Mouse (Mus musculus): Measurements from ENCODE around the gene Tnfaip6. TPM values are rescaled to one million over a fixed set of nuclear protein-coding genes. Genes with fewer than 3 reads are reported as not detected.

Tnfaip6 gene
- polyA plus RNA-seq, 1 experiment from 2014 or later: 2.4 TPM

GRCm38 (mm10) chr2:52013306-52013820 lies 24.4 kb upstream of the Tnfaip6 start:
- Histone ChIP-seq H3K4me2 (replicated peaks; ENCODE audit: low read depth) (no peak overlapping the region), H3K9ac (ENCODE audit: low read depth, low read length) (no peak overlapping the region), H3K36me3 (ENCODE audit: control insufficient read depth, insufficient read depth) (no peaks in the 10 kb centered on the region), H3K4me3 (ENCODE audit: low read depth, low read length) (no peak overlapping the region), H3K27me3 (replicated peaks; ENCODE audit: control insufficient read depth, insufficient read depth, low read length) (no peaks in the 10 kb centered on the region), H3K27ac (ENCODE audit: low read depth, low read length) (no peak overlapping the region), H3K9me3 (ENCODE audit: control insufficient read depth) (no peaks in the 10 kb centered on the region), H3K4me1 (replicated peaks; ENCODE audit: control insufficient read depth, insufficient read depth, low read length) (no peaks in the 10 kb centered on the region)
- no peak for TF ChIP-seq CTCF (IDR thresholded peaks at IDR 0.05; ENCODE audit: low read depth)
- ATAC-seq: no peak
- WGBS: 71% methylated on average over 9 of the region's 9 CpGs

GRCm38 (mm10) chr2:52016361-52016760 lies 21.4 kb upstream of the Tnfaip6 start:
- H3K4me1 ChIP-seq (replicated peaks; ENCODE audit: control insufficient read depth, insufficient read depth, low read length): no peaks in the 10 kb centered on the region
- no peak for ATAC-seq
- no peak overlapping the region for H3K27ac ChIP-seq (ENCODE audit: low read depth, low read length)
- 48% methylated on average over 7 of the region's 7 CpGs for WGBS
- TF ChIP-seq CTCF (IDR thresholded peaks at IDR 0.05; ENCODE audit: low read depth): no peak
- no peak overlapping the region for H3K4me2 ChIP-seq (replicated peaks; ENCODE audit: low read depth)
- H3K4me3 ChIP-seq (ENCODE audit: low read depth, low read length): no peak overlapping the region
- H3K27me3 ChIP-seq (replicated peaks; ENCODE audit: control insufficient read depth, insufficient read depth, low read length): no peaks in the 10 kb centered on the region
- H3K36me3 ChIP-seq (ENCODE audit: control insufficient read depth, insufficient read depth): no peaks in the 10 kb centered on the region
- H3K9me3 ChIP-seq (ENCODE audit: control insufficient read depth): no peaks in the 10 kb centered on the region
- H3K9ac ChIP-seq (ENCODE audit: low read depth, low read length): no peak overlapping the region

DNA sequence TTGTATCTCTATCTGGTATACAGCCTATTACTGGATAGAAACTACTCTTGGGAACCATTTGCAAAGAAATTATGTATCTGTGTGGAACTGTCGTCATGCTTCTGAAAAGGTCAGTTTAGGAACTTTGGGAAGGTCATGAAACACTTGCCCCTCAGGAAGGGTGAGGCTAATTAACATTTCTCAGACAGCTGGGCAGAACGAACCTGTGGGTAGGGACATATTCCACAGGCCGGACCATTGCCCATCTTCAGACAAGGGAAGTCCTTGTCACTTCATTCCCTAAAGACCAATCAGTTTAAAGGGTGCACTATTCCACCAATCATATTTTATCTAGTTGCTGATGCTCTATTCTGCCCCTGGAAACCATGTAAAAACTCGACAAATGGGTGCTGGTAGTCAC lies 10.7 kb upstream of the Tnfaip6 start:
- ATAC-seq: no peak
- 87% methylated on average over 4 of the region's 4 CpGs for WGBS
- H3K9ac ChIP-seq (ENCODE audit: low read depth, low read length): no peak overlapping the region
- H3K27ac ChIP-seq (ENCODE audit: low read depth, low read length): no peak overlapping the region
- H3K4me2 ChIP-seq (replicated peaks; ENCODE audit: low read depth): no peak overlapping the region
- H3K9me3 ChIP-seq (ENCODE audit: control insufficient read depth): no peaks in the 10 kb centered on the region
- no peaks in the 10 kb centered on the region for H3K4me1 ChIP-seq (replicated peaks; ENCODE audit: control insufficient read depth, insufficient read depth, low read length)
- no peaks in the 10 kb centered on the region for H3K36me3 ChIP-seq (ENCODE audit: control insufficient read depth, insufficient read depth)
- no peak for TF ChIP-seq CTCF (IDR thresholded peaks at IDR 0.05; ENCODE audit: low read depth)
- no peaks in the 10 kb centered on the region for H3K27me3 ChIP-seq (replicated peaks; ENCODE audit: control insufficient read depth, insufficient read depth, low read length)
- H3K4me3 ChIP-seq (ENCODE audit: low read depth, low read length): no peak overlapping the region

GRCm38 (mm10) chr2:52029426-52029825 lies 8.4 kb upstream of the Tnfaip6 start:
- Histone ChIP-seq H3K36me3 (ENCODE audit: control insufficient read depth, insufficient read depth) (no peaks in the 10 kb centered on the region), H3K4me3 (ENCODE audit: low read depth, low read length) (no peak overlapping the region), H3K27ac (ENCODE audit: low read depth, low read length) (no peak overlapping the region), H3K9me3 (ENCODE audit: control insufficient read depth) (no peaks in the 10 kb centered on the region), H3K27me3 (replicated peaks; ENCODE audit: control insufficient read depth, insufficient read depth, low read length) (no peaks in the 10 kb centered on the region), H3K9ac (ENCODE audit: low read depth, low read length) (no peak overlapping the region), H3K4me1 (replicated peaks; ENCODE audit: control insufficient read depth, insufficient read depth, low read length) (no peaks in the 10 kb centered on the region), H3K4me2 (replicated peaks; ENCODE audit: low read depth) (no peak overlapping the region)
- 91% methylated on average over 3 of the region's 3 CpGs for WGBS
- no peak for ATAC-seq
- TF ChIP-seq CTCF (IDR thresholded peaks at IDR 0.05; ENCODE audit: low read depth): peak; percentile 35; the same call in 1 of the 2 replicates

DNA sequence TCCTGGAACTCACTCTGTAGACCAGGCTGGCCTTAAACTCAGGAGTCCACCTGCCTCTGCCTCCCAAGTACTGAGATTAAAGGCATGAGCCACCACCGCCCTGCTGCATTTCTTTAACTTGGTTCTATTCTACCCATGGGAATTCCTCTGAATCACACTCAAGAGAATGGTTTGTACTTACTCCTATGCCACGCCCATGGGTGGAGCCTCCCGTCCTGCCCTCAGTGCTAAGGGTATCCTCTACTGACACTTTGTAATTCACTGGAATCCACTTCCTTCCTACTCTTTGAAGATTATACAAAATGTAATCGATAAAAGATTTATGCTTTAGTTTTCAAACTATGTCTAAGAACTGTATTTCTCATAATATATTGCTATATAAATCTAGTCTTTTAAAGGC lies 6.3 kb upstream of the Tnfaip6 start:
- H3K4me2 ChIP-seq (replicated peaks; ENCODE audit: low read depth): no peak overlapping the region
- H3K4me1 ChIP-seq (replicated peaks; ENCODE audit: control insufficient read depth, insufficient read depth, low read length): no peaks in the 10 kb centered on the region
- ATAC-seq: no peak
- H3K9me3 ChIP-seq (ENCODE audit: control insufficient read depth): no peaks in the 10 kb centered on the region
- 75% methylated on average over 4 of the region's 4 CpGs for WGBS
- TF ChIP-seq CTCF (IDR thresholded peaks at IDR 0.05; ENCODE audit: low read depth): no peak
- H3K27ac ChIP-seq (ENCODE audit: low read depth, low read length): no peak overlapping the region
- no peaks in the 10 kb centered on the region for H3K27me3 ChIP-seq (replicated peaks; ENCODE audit: control insufficient read depth, insufficient read depth, low read length)
- H3K36me3 ChIP-seq (ENCODE audit: control insufficient read depth, insufficient read depth): no peaks in the 10 kb centered on the region
- H3K9ac ChIP-seq (ENCODE audit: low read depth, low read length): no peak overlapping the region
- H3K4me3 ChIP-seq (ENCODE audit: low read depth, low read length): no peak overlapping the region

- no peak overlapping the region for H3K9ac ChIP-seq (ENCODE audit: low read depth, low read length)
- H3K4me3 ChIP-seq (ENCODE audit: low read depth, low read length): no peak overlapping the region
- no peak for ATAC-seq
- H3K27me3 ChIP-seq (replicated peaks; ENCODE audit: control insufficient read depth, insufficient read depth, low read length): 0 out of 2 replicates have a peak, but pooled peaks cover 5% of the 10 kb centered on the region
- H3K27ac ChIP-seq (ENCODE audit: low read depth, low read length): no peak overlapping the region
- 85% methylated on average over 4 of the region's 4 CpGs for WGBS
- no peaks in the 10 kb centered on the region for H3K4me1 ChIP-seq (replicated peaks; ENCODE audit: control insufficient read depth, insufficient read depth, low read length)
- H3K9me3 ChIP-seq (ENCODE audit: control insufficient read depth): no peaks in the 10 kb centered on the region
- no peaks in the 10 kb centered on the region for H3K36me3 ChIP-seq (ENCODE audit: control insufficient read depth, insufficient read depth)
- TF ChIP-seq CTCF (IDR thresholded peaks at IDR 0.05; ENCODE audit: low read depth): no peak
- no peak overlapping the region for H3K4me2 ChIP-seq (replicated peaks; ENCODE audit: low read depth)
Observed at GRCm38 (mm10) chr2:52034601-52035000, 3.2 kb upstream of the Tnfaip6 start.

- no peak overlapping the region for H3K9ac ChIP-seq (ENCODE audit: low read depth, low read length)
- no peak overlapping the region for H3K4me3 ChIP-seq (ENCODE audit: low read depth, low read length)
- H3K27me3 ChIP-seq (replicated peaks; ENCODE audit: control insufficient read depth, insufficient read depth, low read length): 0 out of 2 replicates have a peak, but pooled peaks cover 5% of the 10 kb centered on the region
- H3K4me2 ChIP-seq (replicated peaks; ENCODE audit: low read depth): no peak overlapping the region
- no peaks in the 10 kb centered on the region for H3K4me1 ChIP-seq (replicated peaks; ENCODE audit: control insufficient read depth, insufficient read depth, low read length)
- 63% methylated on average over 4 of the region's 4 CpGs for WGBS
- no peak for TF ChIP-seq CTCF (IDR thresholded peaks at IDR 0.05; ENCODE audit: low read depth)
- no peak for ATAC-seq
- H3K36me3 ChIP-seq (ENCODE audit: control insufficient read depth, insufficient read depth): no peaks in the 10 kb centered on the region
- H3K9me3 ChIP-seq (ENCODE audit: control insufficient read depth): no peaks in the 10 kb centered on the region
- H3K27ac ChIP-seq (ENCODE audit: low read depth, low read length): no peak overlapping the region
Observed at GRCm38 (mm10) chr2:52035144-52035543, 2.7 kb upstream of the Tnfaip6 start.
